Mouse (Mus musculus) limb, embryonic 12.5 days (tissue): ENCODE results near the gene Thumpd3. TPM values are rescaled to one million over a fixed set of nuclear protein-coding genes. Genes with fewer than 3 reads are reported as not detected.

Source experiments
- polyA plus RNA-seq: library from polyadenylated mRNA; unstranded; fragments of >200 nt; fragmentation: Nextera tagmentation; extraction: Ambion mirVana; gene quantifications from 2 replicates; pipeline ENCODE4 v1.2.1, GENCODE M21; 2016

Thumpd3 gene
- polyA plus RNA-seq, 1 experiment from 2014 or later, result 49.7 TPM

Other genes starting within 250 kb of the Thumpd3 start
- gene Srgap3, start 99.0 kb upstream of the Thumpd3 start, polyA plus RNA-seq, result 5.3 and 5.7 TPM in 2 replicates
- 74.4 and 78.2 TPM in 2 replicates for gene Setd5, start 31.1 kb downstream of the Thumpd3 start, polyA plus RNA-seq
- gene Lhfpl4, start 149.2 kb downstream of the Thumpd3 start, polyA plus RNA-seq, result 1.0 and 1.3 TPM in 2 replicates
- 41.4 and 42.2 TPM in 2 replicates for gene Mtmr14, start 191.6 kb downstream of the Thumpd3 start, polyA plus RNA-seq
- 0.29 and 0.31 TPM in 2 replicates for gene Cpne9, start 236.1 kb downstream of the Thumpd3 start, polyA plus RNA-seq